Mouse (Mus musculus) erythroblast, embryonic 14.5 days (primary cell): ENCODE results near the gene Cd101. TPM values are rescaled to one million over a fixed set of nuclear protein-coding genes. Genes with fewer than 3 reads are reported as not detected.

Experiments used
- H3K27me3 ChIP-seq: 2 replicates; pipeline ENCODE4 v1.6.1; 2012; ENCODE audit warnings: inconsistent platforms; ENCODE audit not compliant: control insufficient read depth
- H3K36me3 ChIP-seq: 2 replicates; pipeline ENCODE4 v1.6.1; 2012; ENCODE audit warnings: mild to moderate bottlenecking, inconsistent platforms; ENCODE audit not compliant: control insufficient read depth
- H3K4me1 ChIP-seq: 2 replicates; pipeline ENCODE4 v1.6.1; 2012; ENCODE audit warnings: inconsistent platforms; ENCODE audit not compliant: control insufficient read depth
- H3K4me3 ChIP-seq: replicated peaks from 2 replicates; pipeline ENCODE3; 2012; ENCODE audit warnings: moderate library complexity, mild to moderate bottlenecking, inconsistent platforms
- H3K9me3 ChIP-seq: 2 replicates; pipeline ENCODE4 v1.6.1; 2012; ENCODE audit warnings: low read length, inconsistent platforms, mixed read lengths; ENCODE audit not compliant: control insufficient read depth
- GATA1 ChIP-seq: IDR thresholded peaks from 2 replicates; pipeline ENCODE4 v1.6.1; 2012; ENCODE audit warnings: low read length, inconsistent platforms, mixed read lengths
- TAL1 ChIP-seq: IDR thresholded peaks from 3 replicates; pipeline ENCODE4 v1.6.1; 2012; ENCODE audit warnings: low read length, inconsistent platforms, mixed read lengths
- polyA plus RNA-seq: library from polyadenylated mRNA; stranded (reverse); fragments of >175 nt; gene quantifications from 2 replicates; pipeline ENCODE4 v1.2.3, GENCODE M21; 2012

The Cd101 gene
- polyA plus RNA-seq, 1 experiment, result not detected

- TF ChIP-seq TAL1 (no peak), GATA1 (no peak)
- Histone ChIP-seq H3K27me3 (no peaks in the 10 kb centered on the region), H3K4me3 (no peak overlapping the region)
Measured at GRCm38 (mm10) chr3:101030630-101031029, 1.3 kb upstream of the Cd101 start.

GRCm38 (mm10) chr3:101026741-101027140 is 2.6 kb downstream of the Cd101 start:
- Histone ChIP-seq H3K4me3 (no peak overlapping the region), H3K4me1 (no peaks in the 10 kb centered on the region), H3K27me3 (no peaks in the 10 kb centered on the region), H3K9me3 (no peaks in the 10 kb centered on the region), H3K36me3 (no peaks in the 10 kb centered on the region)
- no peak for TF ChIP-seq TAL1
- TF ChIP-seq GATA1, result no peak

More at GRCm38 (mm10) chr3:101030630-101031029, 1.3 kb upstream of the Cd101 start:
- Histone ChIP-seq H3K9me3 (no peaks in the 10 kb centered on the region), H3K36me3 (no peaks in the 10 kb centered on the region), H3K4me1 (no peaks in the 10 kb centered on the region)

- no peaks in the 10 kb centered on the region for H3K4me1 ChIP-seq
- no peak overlapping the region for H3K4me3 ChIP-seq
- H3K27me3 ChIP-seq, result no peaks in the 10 kb centered on the region
- TF ChIP-seq GATA1 (no peak), TAL1 (no peak)
- no peaks in the 10 kb centered on the region for H3K36me3 ChIP-seq
- H3K9me3 ChIP-seq, result no peaks in the 10 kb centered on the region
Measured at GRCm38 (mm10) chr3:101022967-101023366, 6.4 kb downstream of the Cd101 start.

- Histone ChIP-seq H3K4me1 (no peaks in the 10 kb centered on the region), H3K27me3 (no peaks in the 10 kb centered on the region), H3K9me3 (no peaks in the 10 kb centered on the region), H3K36me3 (no peaks in the 10 kb centered on the region), H3K4me3 (no peak overlapping the region)
- TF ChIP-seq GATA1, result no peak
- TF ChIP-seq TAL1, result no peak
Measured at GRCm38 (mm10) chr3:101021481-101022051, 7.8 kb downstream of the Cd101 start.

GRCm38 (mm10) chr3:101021073-101021472 is 8.3 kb downstream of the Cd101 start:
- TF ChIP-seq TAL1 (no peak), GATA1 (no peak)
- Histone ChIP-seq H3K36me3 (no peaks in the 10 kb centered on the region), H3K9me3 (no peaks in the 10 kb centered on the region), H3K27me3 (no peaks in the 10 kb centered on the region), H3K4me1 (no peaks in the 10 kb centered on the region), H3K4me3 (no peak overlapping the region)

- Histone ChIP-seq H3K4me3 (no peak overlapping the region), H3K27me3 (no peaks in the 10 kb centered on the region), H3K4me1 (no peaks in the 10 kb centered on the region), H3K9me3 (no peaks in the 10 kb centered on the region), H3K36me3 (no peaks in the 10 kb centered on the region)
- TF ChIP-seq TAL1 (no peak), GATA1 (no peak)
Measured at GRCm38 (mm10) chr3:101018494-101018893, 10.9 kb downstream of the Cd101 start.

GRCm38 (mm10) chr3:101016050-101016449 is 13.3 kb downstream of the Cd101 start:
- H3K4me1 ChIP-seq, result no peaks in the 10 kb centered on the region
- no peak overlapping the region for H3K4me3 ChIP-seq
- no peaks in the 10 kb centered on the region for H3K27me3 ChIP-seq
- H3K36me3 ChIP-seq, result no peaks in the 10 kb centered on the region
- no peaks in the 10 kb centered on the region for H3K9me3 ChIP-seq
- TF ChIP-seq TAL1 (no peak), GATA1 (no peak)

- Histone ChIP-seq H3K27me3 (no peaks in the 10 kb centered on the region), H3K4me1 (no peaks in the 10 kb centered on the region), H3K4me3 (no peak overlapping the region), H3K36me3 (no peaks in the 10 kb centered on the region), H3K9me3 (no peaks in the 10 kb centered on the region)
- TF ChIP-seq TAL1, result no peak
- no peak for TF ChIP-seq GATA1
Measured at GRCm38 (mm10) chr3:101015254-101015653, 14.1 kb downstream of the Cd101 start.

GRCm38 (mm10) chr3:101013536-101013935 is 15.8 kb downstream of the Cd101 start:
- Histone ChIP-seq H3K4me3 (no peak overlapping the region), H3K36me3 (no peaks in the 10 kb centered on the region), H3K4me1 (no peaks in the 10 kb centered on the region), H3K27me3 (no peaks in the 10 kb centered on the region), H3K9me3 (no peaks in the 10 kb centered on the region)
- TF ChIP-seq GATA1 (no peak), TAL1 (no peak)

GRCm38 (mm10) chr3:101013005-101013404 is 16.4 kb downstream of the Cd101 start:
- no peak overlapping the region for H3K4me3 ChIP-seq

More at GRCm38 (mm10) chr3:101013005-101013404, 16.4 kb downstream of the Cd101 start:
- Histone ChIP-seq H3K4me1 (no peaks in the 10 kb centered on the region), H3K36me3 (no peaks in the 10 kb centered on the region), H3K9me3 (no peaks in the 10 kb centered on the region), H3K27me3 (no peaks in the 10 kb centered on the region)
- TF ChIP-seq GATA1, result no peak
- TF ChIP-seq TAL1, result no peak
